Mouse (Mus musculus) B cell, adult 62 days (primary cell): ENCODE measurements around the gene Ccnb1. TPM values are rescaled to one million over a fixed set of nuclear protein-coding genes. Genes with fewer than 3 reads are reported as not detected.

ENCODE experiments used
- total RNA-seq: library from RNA; stranded (reverse); gene quantifications from 4 replicates; pipeline ENCODE4 v1.2.4, GENCODE M21; 2023

Ccnb1 gene
- total RNA-seq: 1.1 to 6.2 TPM (median 4.3 TPM) in 4 replicates

GRCm38 (mm10) chr13:100786414-100786867, at the start of gene Ccnb1:
Gene Ccnb1, minus strand, starts transcription at chr13:100786570.

GRCm38 (mm10) chr13:100832741-100833639, 46.6 kb upstream of the Ccnb1 start, which contains the start of gene Slc30a5:
Gene Slc30a5, minus strand, starts transcription at chr13:100833427.

GRCm38 (mm10) chr13:100775252-100776055, 10.9 kb downstream of the Ccnb1 start, which contains the start of gene Cenph:
Gene Cenph, minus strand, starts transcription at chr13:100775899.

GRCm38 (mm10) chr13:100744036-100744744, 42.2 kb downstream of the Ccnb1 start, which contains the start of gene Mrps36:
Gene Mrps36, minus strand, starts transcription at chr13:100744659.

GRCm38 (mm10) chr13:100730861-100731176, 55.6 kb downstream of the Ccnb1 start, which contains the start of gene Cdk7:
Gene Cdk7, minus strand, starts transcription at chr13:100730939.

Other genes with a start within 250 kb of the Ccnb1 start
- 0.24 TPM in 1 of 4 replicates, not detected in the others for gene Ocln, start 233.9 kb downstream of the Ccnb1 start, total RNA-seq
- gene Marveld2, start 169.6 kb downstream of the Ccnb1 start, total RNA-seq: 9.2 to 15.0 TPM (median 10.3 TPM) in 4 replicates
- 77.6 to 114 TPM (median 112 TPM) in 4 replicates for gene Ak6, start 135.6 kb downstream of the Ccnb1 start, total RNA-seq
- gene Rad17, start 135.5 kb downstream of the Ccnb1 start, total RNA-seq: 30.3 to 33.0 TPM (median 31.0 TPM) in 4 replicates
- 17.9 to 39.0 TPM (median 26.3 TPM) in 4 replicates for gene Taf9, start 135.0 kb downstream of the Ccnb1 start, total RNA-seq
- 13.0 to 15.8 TPM (median 13.8 TPM) in 4 replicates for gene Ccdc125, start 116.9 kb downstream of the Ccnb1 start, total RNA-seq
- 27.7 to 32.3 TPM (median 31.1 TPM) in 4 replicates for gene Cdk7, start 55.6 kb downstream of the Ccnb1 start, total RNA-seq
- 20.9 to 31.8 TPM (median 27.9 TPM) in 4 replicates for gene Mrps36, start 41.9 kb downstream of the Ccnb1 start, total RNA-seq
- 0.63 to 2.7 TPM (median 1.5 TPM) in 4 replicates for gene Cenph, start 10.7 kb downstream of the Ccnb1 start, total RNA-seq
- 99.1 to 102 TPM (median 100 TPM) in 4 replicates for gene Slc30a5, start 46.9 kb upstream of the Ccnb1 start, total RNA-seq